Mouse (Mus musculus) hindbrain, embryonic 16.5 days (tissue): ENCODE data around the gene Mvb12b. TPM values are rescaled to one million over a fixed set of nuclear protein-coding genes. Genes with fewer than 3 reads are reported as not detected.
"Not testable (repeated sequence)": the region's sequence is repeated elsewhere in the genome, so short reads cannot be mapped to it uniquely, and the experiment has no call there.

ENCODE experiments used
- ATAC-seq: fragments of 200-750 bp; cut with Nextera tagmentation; 2 replicates; pipeline ENCODE4 v1.8.0; 2017; ENCODE audit warnings: moderate TSS enrichment, moderate library complexity
- H3K27ac ChIP-seq: fragments of 300-500 bp; sonication (generic); 2 replicates; pipeline ENCODE4 v1.5.1; 2014; ENCODE audit warnings: low read depth, mild to moderate bottlenecking, control low read depth, low read length, moderate library complexity
- H3K27me3 ChIP-seq: fragments of 300-500 bp; sonication (generic); replicated peaks from 2 replicates; pipeline ENCODE4 v1.6.1; 2014; ENCODE audit warnings: low read length; ENCODE audit not compliant: control insufficient read depth, insufficient read depth
- H3K36me3 ChIP-seq: fragments of 300-500 bp; sonication (generic); 2 replicates; pipeline ENCODE4 v1.6.1; 2014; ENCODE audit warnings: mild to moderate bottlenecking, low read length, moderate library complexity, mixed read lengths; ENCODE audit not compliant: control insufficient read depth, insufficient read depth
- H3K4me1 ChIP-seq: fragments of 300-500 bp; sonication (generic); 2 replicates; pipeline ENCODE4 v1.6.1; 2014; ENCODE audit warnings: low read depth, low read length; ENCODE audit not compliant: control insufficient read depth, insufficient read depth
- H3K4me2 ChIP-seq: fragments of 300-500 bp; sonication (generic); 2 replicates; pipeline ENCODE4 v1.6.1; 2014; ENCODE audit warnings: mild to moderate bottlenecking, low read length, control low read depth, moderate library complexity
- H3K4me3 ChIP-seq: fragments of 300-500 bp; sonication (generic); 2 replicates; pipeline ENCODE4 v1.5.1; 2014; ENCODE audit warnings: mild to moderate bottlenecking, low read length, control low read depth, moderate library complexity
- H3K9ac ChIP-seq: fragments of 300-500 bp; sonication (generic); 2 replicates; pipeline ENCODE4 v1.6.1; 2014; ENCODE audit warnings: low read depth, mild to moderate bottlenecking, control low read depth, low read length, moderate library complexity
- H3K9me3 ChIP-seq: fragments of 300-500 bp; sonication (generic); 2 replicates; pipeline ENCODE4 v1.6.1; 2014; ENCODE audit warnings: mild to moderate bottlenecking, low read length, moderate library complexity; ENCODE audit not compliant: control insufficient read depth
- WGBS: fragments of 180-500 bp; shearing (Covaris S2); extraction: QIAGEN DNeasy Blood & Tissue Kit; methylation state at CpG from one replicate; pipeline ENCODE4 v1.1.7; 2014; 5-methylcytosine and 5-hydroxymethylcytosine counted together
- polyA plus RNA-seq: library from polyadenylated mRNA; unstranded; fragments of >200 nt; fragmentation: Nextera tagmentation; extraction: Ambion mirVana; gene quantifications from 2 replicates; pipeline ENCODE4 v1.2.1, GENCODE M21; 2015

Mvb12b gene
- polyA plus RNA-seq, 1 experiment from 2014 or later: 46.5 TPM

DNA sequence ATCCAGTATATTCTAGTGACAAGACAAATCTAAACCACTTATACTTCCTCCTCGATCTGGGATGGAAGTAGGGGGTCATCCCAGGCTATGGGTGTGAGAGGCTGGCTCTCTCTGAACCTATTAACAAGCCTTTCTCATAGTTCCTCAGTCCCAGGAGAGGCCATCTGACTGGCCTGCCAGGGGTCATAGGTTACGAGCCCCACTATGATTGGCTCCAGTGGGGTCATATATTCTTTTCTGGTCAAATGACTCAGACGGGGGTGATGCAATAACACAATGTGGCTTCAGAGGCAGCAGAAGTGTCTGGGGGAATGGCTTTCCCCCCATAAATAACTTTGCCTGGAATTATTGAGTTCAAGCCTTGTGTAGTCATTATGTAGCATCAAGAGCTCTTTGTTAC is 31.1 kb upstream of the Mvb12b start:
- Histone ChIP-seq H3K4me3 (no peak overlapping the region), H3K27me3 (no peaks in the 10 kb centered on the region), H3K27ac (no peak overlapping the region), H3K9me3 (no peaks in the 10 kb centered on the region), H3K4me2 (no peak overlapping the region), H3K36me3 (no peaks in the 10 kb centered on the region), H3K9ac (no peak overlapping the region), H3K4me1 (peaks cover 6% of the 10 kb centered on the region)
- 78% methylated on average over 3 of the region's 3 CpGs for WGBS
- ATAC-seq: no peak

GRCm38 (mm10) chr2:33918318-33918717 is 30.6 kb upstream of the Mvb12b start:
- peaks cover 6% of the 10 kb centered on the region for H3K4me1 ChIP-seq
- no peak overlapping the region for H3K4me2 ChIP-seq
- H3K36me3 ChIP-seq: no peaks in the 10 kb centered on the region
- H3K27ac ChIP-seq: no peak overlapping the region
- H3K9me3 ChIP-seq: no peaks in the 10 kb centered on the region
- H3K4me3 ChIP-seq: no peak overlapping the region
- no peaks in the 10 kb centered on the region for H3K27me3 ChIP-seq
- WGBS: 69% methylated on average over 6 of the region's 6 CpGs
- ATAC-seq: no peak
- H3K9ac ChIP-seq: no peak overlapping the region

GRCm38 (mm10) chr2:33916603-33917002 is 28.9 kb upstream of the Mvb12b start:
- 31% methylated on average over 11 of the region's 11 CpGs for WGBS
- H3K27me3 ChIP-seq: no peaks in the 10 kb centered on the region
- no peak overlapping the region for H3K4me2 ChIP-seq
- H3K9ac ChIP-seq: no peak overlapping the region
- H3K27ac ChIP-seq: no peak overlapping the region
- no peak for ATAC-seq
- H3K9me3 ChIP-seq: no peaks in the 10 kb centered on the region
- H3K36me3 ChIP-seq: no peaks in the 10 kb centered on the region
- peaks cover 6% of the 10 kb centered on the region for H3K4me1 ChIP-seq
- H3K4me3 ChIP-seq: no peak overlapping the region

DNA sequence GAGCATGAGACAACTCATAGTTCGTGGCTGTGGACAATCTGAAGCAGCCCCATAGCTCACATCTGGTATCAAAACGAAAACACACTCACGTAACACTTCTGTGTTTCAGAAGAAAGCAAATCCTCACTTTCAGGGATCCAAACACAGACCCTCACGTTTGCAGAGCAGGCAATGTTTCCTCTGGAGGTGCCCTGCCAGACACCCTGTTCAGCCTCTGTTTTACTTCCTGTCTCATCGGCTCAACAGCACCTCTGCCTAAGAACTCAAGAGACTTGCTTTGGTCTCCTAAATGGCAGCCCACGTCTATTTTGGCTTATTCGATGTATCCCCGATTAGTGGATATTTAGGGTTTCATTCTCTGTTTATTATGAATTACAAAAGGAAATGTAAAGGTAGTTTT is 27.3 kb upstream of the Mvb12b start:
- H3K36me3 ChIP-seq: no peaks in the 10 kb centered on the region
- H3K4me3 ChIP-seq: no peak overlapping the region
- H3K9ac ChIP-seq: no peak overlapping the region
- H3K9me3 ChIP-seq: no peaks in the 10 kb centered on the region
- peaks cover 3% of the 10 kb centered on the region for H3K4me1 ChIP-seq
- no peak for ATAC-seq
- 82% methylated on average over 8 of the region's 8 CpGs for WGBS
- no peaks in the 10 kb centered on the region for H3K27me3 ChIP-seq
- no peak overlapping the region for H3K27ac ChIP-seq
- H3K4me2 ChIP-seq: no peak overlapping the region

- Histone ChIP-seq H3K4me1 (no peaks in the 10 kb centered on the region), H3K36me3 (no peaks in the 10 kb centered on the region), H3K9ac (no peak overlapping the region), H3K27me3 (no peaks in the 10 kb centered on the region), H3K4me2 (no peak overlapping the region), H3K9me3 (no peaks in the 10 kb centered on the region), H3K27ac (no peak overlapping the region), H3K4me3 (no peak overlapping the region)
- ATAC-seq: no peak
- WGBS: 71% methylated on average over 3 of the region's 3 CpGs
Observed at GRCm38 (mm10) chr2:33914334-33914733, 26.6 kb upstream of the Mvb12b start.

- H3K27me3 ChIP-seq, H3K9me3 ChIP-seq, ATAC-seq, H3K4me1 ChIP-seq, H3K9ac ChIP-seq, H3K36me3 ChIP-seq, H3K27ac ChIP-seq, H3K4me3 ChIP-seq, H3K4me2 ChIP-seq: not testable (repeated sequence)
- 66% methylated on average over 1 of the region's 1 CpGs for WGBS
Observed at GRCm38 (mm10) chr2:33913598-33913997, 25.9 kb upstream of the Mvb12b start.

DNA sequence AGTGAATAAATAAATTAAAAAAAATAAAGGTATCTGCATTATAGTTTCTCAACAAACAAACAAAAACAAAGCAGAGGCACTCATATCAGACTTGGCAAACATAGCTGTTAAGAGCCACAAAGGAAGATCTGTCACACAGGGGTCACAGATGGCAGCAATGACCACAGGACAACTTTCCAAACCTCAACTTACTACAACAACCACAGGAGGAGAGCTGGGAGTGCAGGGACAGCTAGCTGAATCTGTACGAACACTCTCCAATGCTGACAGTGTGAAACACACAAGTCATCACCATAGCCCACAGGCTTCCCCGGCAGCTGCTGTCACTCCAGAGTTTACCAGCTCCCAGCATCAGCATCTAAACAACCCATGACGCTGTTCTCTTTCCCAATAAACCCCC is 25.0 kb upstream of the Mvb12b start:
- Histone ChIP-seq H3K4me3 (no peak overlapping the region), H3K4me2 (no peak overlapping the region), H3K9ac (no peak overlapping the region), H3K27ac (no peak overlapping the region), H3K27me3 (no peaks in the 10 kb centered on the region), H3K4me1 (no peaks in the 10 kb centered on the region), H3K36me3 (no peaks in the 10 kb centered on the region), H3K9me3 (no peaks in the 10 kb centered on the region)
- no peak for ATAC-seq
- 79% methylated on average over 3 of the region's 3 CpGs for WGBS

GRCm38 (mm10) chr2:33908374-33908773 is 20.6 kb upstream of the Mvb12b start:
- H3K4me3 ChIP-seq: no peak overlapping the region
- no peak overlapping the region for H3K9ac ChIP-seq
- H3K36me3 ChIP-seq: no peaks in the 10 kb centered on the region
- H3K4me1 ChIP-seq: peaks cover under 1% of the 10 kb centered on the region; the same call in 1 of the 2 replicates
- 54% methylated on average over 8 of the region's 8 CpGs for WGBS
- ATAC-seq: peak; percentile 48; the same call in 1 of the 2 replicates
- H3K27me3 ChIP-seq: no peaks in the 10 kb centered on the region
- H3K4me2 ChIP-seq: no peak overlapping the region
- H3K9me3 ChIP-seq: no peaks in the 10 kb centered on the region; the same call in none of the 2 replicates
- H3K27ac ChIP-seq: no peak overlapping the region; the same call in 1 of the 2 replicates

GRCm38 (mm10) chr2:33907174-33907573 is 19.4 kb upstream of the Mvb12b start:
- Histone ChIP-seq H3K27ac (no peak overlapping the region), H3K27me3 (no peaks in the 10 kb centered on the region), H3K4me2 (no peak overlapping the region), H3K36me3 (no peaks in the 10 kb centered on the region), H3K9me3 (no peaks in the 10 kb centered on the region; the same call in none of the 2 replicates), H3K4me1 (peaks cover 2% of the 10 kb centered on the region; the same call in 1 of the 2 replicates), H3K9ac (no peak overlapping the region), H3K4me3 (no peak overlapping the region)
- WGBS: 86% methylated on average over 6 of the region's 6 CpGs
- no peak for ATAC-seq

- Histone ChIP-seq H3K27me3 (no peaks in the 10 kb centered on the region), H3K4me1 (no peaks in the 10 kb centered on the region), H3K27ac (no peak overlapping the region), H3K9ac (no peak overlapping the region), H3K9me3 (no peaks in the 10 kb centered on the region), H3K4me3 (no peak overlapping the region), H3K4me2 (no peak overlapping the region), H3K36me3 (no peaks in the 10 kb centered on the region)
- 80% methylated on average over 3 of the region's 3 CpGs for WGBS
- no peak for ATAC-seq
Observed at GRCm38 (mm10) chr2:33895829-33896228, 8.1 kb upstream of the Mvb12b start.
